Mouse (Mus musculus) CH12.LX (cell line): ENCODE results near the gene Vsig10. TPM values are rescaled to one million over a fixed set of nuclear protein-coding genes. Genes with fewer than 3 reads are reported as not detected.

Source experiments
- DNase-seq: peaks from one replicate; pipeline ENCODE4 v3.0.0-alpha.2; 2013; ENCODE audit errors: extremely low read depth
- H3K27ac ChIP-seq: 2 replicates; pipeline ENCODE4 v1.5.1; 2012; ENCODE audit warnings: low read depth, mild to moderate bottlenecking, control low read depth, moderate library complexity; ENCODE audit not compliant: insufficient read depth
- H3K27me3 ChIP-seq: replicated peaks from 2 replicates; pipeline ENCODE3; 2012; ENCODE audit warnings: inconsistent platforms
- H3K36me3 ChIP-seq, 2 experiments: replicated peaks in 1 of 2; 2 replicates each; pipeline versions ENCODE3 to v1.6.1; 2012; ENCODE audit warnings: inconsistent platforms in 1 of 2, low read length in 1 of 2, mild to moderate bottlenecking in 1 of 2, mixed read lengths in 1 of 2, moderate library complexity in 1 of 2; ENCODE audit not compliant: control insufficient read depth in 1 of 2, insufficient read depth in 1 of 2
- H3K4me1 ChIP-seq, 2 experiments: 2 replicates each; pipeline ENCODE4 v1.6.1; 2012; ENCODE audit warnings: inconsistent platforms in 1 of 2, moderate library complexity in 1 of 2; ENCODE audit not compliant: insufficient read depth in 2 of 2, control insufficient read depth in 1 of 2
- H3K4me2 ChIP-seq: 2 replicates; pipeline ENCODE4 v1.6.1; 2012; ENCODE audit warnings: low read depth, mild to moderate bottlenecking, control low read depth; ENCODE audit not compliant: poor library complexity, insufficient read depth, severe bottlenecking
- H3K4me3 ChIP-seq, 3 experiments: fragments of 150-350 bp in 1 of 3; sonication (generic) in 1 of 3; replicated peaks in 1 of 3; 2 replicates each; pipeline versions ENCODE3 to v1.5.1; 2011 to 2012; ENCODE audit warnings: low read depth in 2 of 3, low read length in 2 of 3, mild to moderate bottlenecking in 2 of 3, moderate library complexity in 2 of 3, control low read depth in 1 of 3, improper control_type of control experiment in 1 of 3, inconsistent platforms in 1 of 3, mixed read lengths in 1 of 3; ENCODE audit not compliant: poor library complexity in 1 of 3
- H3K79me2 ChIP-seq: replicated peaks from 2 replicates; pipeline ENCODE4 v1.6.1; 2012; ENCODE audit warnings: mild to moderate bottlenecking, moderate library complexity; ENCODE audit not compliant: control insufficient read depth, poor library complexity, insufficient read depth, severe bottlenecking; ENCODE audit errors: extremely low read depth
- H3K9ac ChIP-seq: 2 replicates; pipeline ENCODE4 v1.6.1; 2012; ENCODE audit warnings: low read depth, mild to moderate bottlenecking, control low read depth, moderate library complexity; ENCODE audit not compliant: insufficient read depth
- H3K9me3 ChIP-seq: replicated peaks from 2 replicates; pipeline ENCODE3; 2012; ENCODE audit warnings: low read length, inconsistent platforms, mixed read lengths
- BHLHE40 ChIP-seq: IDR thresholded peaks from 2 replicates; pipeline ENCODE4 v1.6.1; 2011; ENCODE audit warnings: mild to moderate bottlenecking, low read depth, low read length, improper control_type of control experiment
- CHD1 ChIP-seq: IDR thresholded peaks from 2 replicates; pipeline ENCODE4 v1.6.1; 2012; ENCODE audit warnings: low read depth, low read length, improper control_type of control experiment, inconsistent platforms
- CHD2 ChIP-seq: IDR thresholded peaks from 2 replicates; pipeline ENCODE4 v1.6.1; 2011; ENCODE audit warnings: low read length, improper control_type of control experiment
- CTCF ChIP-seq, 2 experiments: IDR thresholded peaks in 1 of 2; conservative IDR thresholded peaks in 1 of 2; 2 replicates each; pipeline ENCODE4 v1.5.1; 2011 to 2012; ENCODE audit warnings: low read depth in 2 of 2, low read length in 2 of 2, improper control_type of control experiment in 1 of 2, inconsistent platforms in 1 of 2, mild to moderate bottlenecking in 1 of 2, moderate library complexity in 1 of 2
- E2F4 ChIP-seq: IDR thresholded peaks from 2 replicates; pipeline ENCODE4 v1.6.1; 2011; ENCODE audit warnings: low read depth, low read length, improper control_type of control experiment; ENCODE audit not compliant: insufficient replicate concordance
- ETS1 ChIP-seq: conservative IDR thresholded peaks from 2 replicates; pipeline ENCODE4 v1.6.1; 2012; ENCODE audit warnings: low read depth, mild to moderate bottlenecking, inconsistent platforms, low read length, improper control_type of control experiment, moderate library complexity
- HCFC1 ChIP-seq: IDR thresholded peaks from 2 replicates; pipeline ENCODE4 v1.6.1; 2012; ENCODE audit warnings: low read depth, mild to moderate bottlenecking, inconsistent platforms, low read length, improper control_type of control experiment
- MAX ChIP-seq: IDR thresholded peaks from 2 replicates; pipeline ENCODE4 v1.6.1; 2011; ENCODE audit warnings: low read length, improper control_type of control experiment
- MAZ ChIP-seq: IDR thresholded peaks from 2 replicates; pipeline ENCODE4 v1.6.1; 2012; ENCODE audit warnings: low read depth, mild to moderate bottlenecking, inconsistent platforms, low read length, improper control_type of control experiment, moderate library complexity
- MYC ChIP-seq: IDR thresholded peaks from 2 replicates; pipeline ENCODE4 v1.6.1; 2011; ENCODE audit warnings: low read depth, mild to moderate bottlenecking, improper control_type of control experiment, low read length
- NELFE ChIP-seq: IDR thresholded peaks from 2 replicates; pipeline ENCODE4 v1.6.1; 2011; ENCODE audit warnings: low read depth, low read length, improper control_type of control experiment
- NRF1 ChIP-seq: IDR thresholded peaks from 2 replicates; pipeline ENCODE4 v1.6.1; 2014; ENCODE audit warnings: low read depth, mild to moderate bottlenecking, inconsistent platforms, low read length, improper control_type of control experiment, moderate library complexity
- RCOR1 ChIP-seq: conservative IDR thresholded peaks from 2 replicates; pipeline ENCODE4 v1.6.1; 2012; ENCODE audit warnings: low read depth, mild to moderate bottlenecking, inconsistent platforms, low read length, improper control_type of control experiment
- SIN3A ChIP-seq: IDR thresholded peaks from 2 replicates; pipeline ENCODE4 v1.6.1; 2012; ENCODE audit warnings: low read length, improper control_type of control experiment, inconsistent platforms
- SMC3 ChIP-seq: IDR thresholded peaks from 2 replicates; pipeline ENCODE4 v1.6.1; 2011; ENCODE audit warnings: low read depth, low read length, improper control_type of control experiment
- TCF12 ChIP-seq: IDR thresholded peaks from 2 replicates; pipeline ENCODE4 v1.6.1; 2014; ENCODE audit warnings: low read depth, mild to moderate bottlenecking, inconsistent platforms, low read length, improper control_type of control experiment
- USF2 ChIP-seq: conservative IDR thresholded peaks from 2 replicates; pipeline ENCODE4 v1.6.1; 2011; ENCODE audit warnings: low read depth, low read length, improper control_type of control experiment
- ZC3H11A ChIP-seq: IDR thresholded peaks from 2 replicates; pipeline ENCODE4 v1.6.1; 2012; ENCODE audit warnings: low read depth, mild to moderate bottlenecking, inconsistent platforms, low read length, improper control_type of control experiment
- ZKSCAN1 ChIP-seq: IDR thresholded peaks from 2 replicates; pipeline ENCODE4 v1.6.1; 2012; ENCODE audit warnings: low read depth, inconsistent platforms, low read length, improper control_type of control experiment, borderline replicate concordance
- dilution Hi-C: fragments of 300-500 bp; cut with MboI; formaldehyde crosslinking; loops from 2 replicates; pipeline ENCODE4 v1.14.3; 2020; ENCODE audit warnings: low sequenced_read_pairs; ENCODE audit not compliant: extremely low pct_unique_long_range_greater_than_20kb, extremely low pct_ligation_motif_present
- in situ Hi-C: fragments of 300-500 bp; cut with MboI; formaldehyde crosslinking; loops from 3 replicates; pipeline ENCODE4 v1.14.3; 2019; ENCODE audit warnings: low sequenced_read_pairs, low pct_ligation_motif_present, low pct_unique_long_range_greater_than_20kb, mixed read lengths
- polyA plus RNA-seq: library from polyadenylated mRNA; unstranded; fragments of >175 nt; gene quantifications from 2 replicates; pipeline ENCODE4 v1.2.1, GENCODE M21; 2012; ENCODE audit warnings: low read depth; ENCODE audit not compliant: insufficient read length
- total RNA-seq, 2 experiments: library from RNA; depleted of rRNA; stranded (reverse); fragments of 300-350 nt in 1 of 2; fragments of >200 nt in 1 of 2; gene quantifications; 2 replicates each; pipeline ENCODE4 v1.2.3; 2012 to 2014

Gene Vsig10
- total and polyA plus RNA-seq, 3 experiments, result 2.1 to 4.7 (median 3.9) TPM

DNA sequence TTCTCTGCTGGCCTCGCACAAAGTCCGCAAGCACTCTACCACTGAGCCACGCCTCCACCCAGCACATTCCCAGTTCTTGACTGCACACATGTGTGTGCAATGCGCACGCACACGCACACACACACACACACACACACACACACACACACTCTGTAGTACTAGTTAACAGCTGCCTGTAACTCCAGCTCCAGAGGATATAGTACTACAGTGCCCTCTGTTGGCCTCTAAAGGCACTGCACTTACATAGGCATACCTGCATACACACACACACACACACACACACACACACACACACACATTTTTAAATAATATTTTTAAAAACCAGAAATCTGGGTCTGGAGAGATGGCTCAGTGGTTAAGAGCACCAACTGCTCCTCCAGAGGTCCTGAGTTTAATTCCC, 41.1 kb upstream of the Vsig10 start:
- Histone ChIP-seq H3K4me1 (peaks cover 0 to 2% of the 10 kb centered on the region in 2 experiments; a peak in 1 of 4 replicates), H3K36me3 (peaks cover 24 to 72% of the 10 kb centered on the region in 2 experiments), H3K4me3 (no peak overlapping the region), H3K27me3 (no peaks in the 10 kb centered on the region), H3K9ac (no peak overlapping the region), H3K9me3 (no peaks in the 10 kb centered on the region), H3K4me2 (no peak overlapping the region), H3K27ac (no peak overlapping the region), H3K79me2 (no peaks in the 10 kb centered on the region)
- TF ChIP-seq USF2 (no peak), CTCF (conservative IDR thresholded peaks at IDR 0.05 in 1 of 2, IDR thresholded peaks at IDR 0.05 in 1 of 2; ENCODE audit: low read depth in 2 of 2, low read length in 2 of 2) (peak in 1 of 2 experiments; percentile 38; a peak in 2 of 4 replicates)
- in situ Hi-C loops (no loop called here), dilution Hi-C loops (no loop called here)
- DNase-seq, result no peak

DNA sequence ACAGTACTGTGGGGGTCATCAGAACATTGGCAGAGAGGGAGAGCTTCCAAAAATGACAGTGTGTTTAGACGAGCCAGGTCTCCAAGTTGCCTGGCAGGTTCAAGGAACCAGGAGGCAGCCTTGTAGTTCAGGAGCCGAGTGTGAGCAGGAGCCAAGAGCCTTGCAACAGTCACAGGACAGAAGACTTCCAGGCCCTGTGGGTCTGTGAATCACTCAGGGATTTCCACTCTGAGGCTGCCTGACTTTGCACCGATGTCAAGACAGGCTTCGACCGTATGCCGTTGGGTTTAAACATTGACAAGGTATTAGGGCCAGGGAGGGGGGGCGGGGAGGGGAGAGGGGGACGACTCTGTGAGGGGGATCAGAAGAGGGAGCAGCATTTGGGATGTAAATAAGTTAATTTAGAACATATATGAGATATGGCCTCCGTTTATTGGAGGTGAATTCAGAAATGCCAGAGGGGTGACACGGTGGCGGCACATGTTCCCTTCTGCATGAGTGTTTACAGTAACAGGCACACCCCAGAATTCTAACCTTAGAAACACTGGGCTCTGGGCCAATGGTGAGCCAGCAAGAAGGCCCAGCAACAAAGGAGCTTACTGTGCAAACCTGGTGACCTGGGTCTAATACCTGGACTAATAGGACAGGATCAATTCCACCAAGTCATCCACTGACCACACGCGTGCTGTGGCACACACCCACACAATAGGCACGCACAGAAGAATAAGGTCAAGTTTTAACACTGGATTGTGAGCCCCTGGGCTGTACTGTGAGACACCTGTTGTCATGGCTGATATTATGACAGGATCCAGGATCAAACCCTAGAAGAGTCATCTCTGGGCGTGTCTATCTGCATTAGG, 39.8 kb upstream of the Vsig10 start:
- Histone ChIP-seq H3K79me2 (no peaks in the 10 kb centered on the region), H3K9ac (no peak overlapping the region), H3K36me3 (peaks cover 28 to 71% of the 10 kb centered on the region in 2 experiments), H3K4me2 (no peak overlapping the region), H3K4me1 (no peaks in the 10 kb centered on the region), H3K27me3 (no peaks in the 10 kb centered on the region), H3K9me3 (no peaks in the 10 kb centered on the region), H3K27ac (no peak overlapping the region), H3K4me3 (no peak overlapping the region)
- no peak for DNase-seq
- in situ Hi-C loops (no loop called here), dilution Hi-C loops (no loop called here)
- TF ChIP-seq USF2 (no peak), NELFE (no peak), MAZ (no peak), MAX (no peak), BHLHE40 (no peak), SMC3 (no peak), MYC (no peak), CHD1 (no peak), E2F4 (no peak), NRF1 (no peak), ZKSCAN1 (no peak), ZC3H11A (no peak), HCFC1 (no peak), TCF12 (no peak), SIN3A (no peak), RCOR1 (no peak), CHD2 (no peak), ETS1 (no peak)
